Mouse (Mus musculus) cerebellum, adult 11-12 months (tissue): ENCODE measurements around the gene Sun2.

Source experiments
- DNase-seq: peaks from one replicate; pipeline ENCODE4 v3.0.0; 2022

The Sun2 gene

DNA sequence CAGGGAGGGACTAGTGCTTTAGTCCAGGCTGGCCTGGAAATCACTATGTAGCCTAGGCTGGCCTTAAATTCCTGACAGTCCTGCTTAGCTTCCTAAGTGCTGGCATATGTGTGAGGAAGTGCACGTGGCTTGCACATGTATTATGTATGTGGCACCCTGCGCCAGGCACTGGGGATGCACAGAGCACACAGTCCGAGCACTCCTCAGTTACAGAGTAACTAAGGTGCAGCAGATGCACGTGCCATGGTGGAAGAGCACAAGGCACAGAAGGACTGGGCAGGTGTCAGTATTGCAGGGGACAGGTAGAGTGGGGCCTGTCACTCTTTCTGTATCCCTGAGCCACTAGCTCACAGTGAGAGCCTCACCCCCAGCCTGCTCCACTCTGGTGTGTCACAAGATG lies 12.8 kb upstream of the Sun2 start:
- no peak for DNase-seq

DNA sequence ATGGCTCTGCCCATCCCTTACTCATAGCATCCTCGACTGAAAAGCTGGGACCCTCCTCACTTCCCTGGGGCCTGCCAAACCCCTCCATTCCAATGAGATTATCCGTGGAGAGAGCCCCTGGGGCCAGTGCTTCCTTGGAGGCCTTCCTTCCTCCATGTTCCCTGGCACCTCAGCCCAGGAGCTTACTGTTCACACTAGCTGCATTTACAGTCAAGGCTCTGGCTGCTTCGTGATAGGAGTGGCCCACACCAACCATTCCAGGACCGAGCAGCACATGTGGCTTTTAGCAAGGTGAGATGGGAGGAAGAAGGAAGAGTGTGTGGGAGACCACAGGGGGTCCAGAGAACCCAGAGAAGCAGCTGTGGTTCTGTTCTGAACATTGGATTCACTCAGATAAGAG lies 11.5 kb upstream of the Sun2 start:
- DNase-seq, result no peak

DNA sequence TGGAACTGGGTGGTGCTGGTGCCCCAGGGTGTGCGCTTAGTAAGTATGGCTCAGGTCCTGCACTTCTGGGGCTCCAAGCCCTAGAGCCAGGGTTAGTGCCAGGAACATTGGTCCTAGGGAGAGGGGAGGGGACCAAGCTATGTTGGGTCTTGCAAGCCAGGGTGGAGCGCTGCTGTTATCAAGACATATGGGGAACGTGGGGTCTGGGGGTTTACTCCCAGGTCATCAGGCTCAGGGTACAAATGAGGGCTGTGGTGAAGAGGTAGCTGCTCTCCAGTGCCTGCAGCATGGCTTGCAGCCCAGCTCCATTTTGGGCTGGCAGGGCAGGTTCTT lies 11.1 kb upstream of the Sun2 start:
- no peak for DNase-seq

DNA sequence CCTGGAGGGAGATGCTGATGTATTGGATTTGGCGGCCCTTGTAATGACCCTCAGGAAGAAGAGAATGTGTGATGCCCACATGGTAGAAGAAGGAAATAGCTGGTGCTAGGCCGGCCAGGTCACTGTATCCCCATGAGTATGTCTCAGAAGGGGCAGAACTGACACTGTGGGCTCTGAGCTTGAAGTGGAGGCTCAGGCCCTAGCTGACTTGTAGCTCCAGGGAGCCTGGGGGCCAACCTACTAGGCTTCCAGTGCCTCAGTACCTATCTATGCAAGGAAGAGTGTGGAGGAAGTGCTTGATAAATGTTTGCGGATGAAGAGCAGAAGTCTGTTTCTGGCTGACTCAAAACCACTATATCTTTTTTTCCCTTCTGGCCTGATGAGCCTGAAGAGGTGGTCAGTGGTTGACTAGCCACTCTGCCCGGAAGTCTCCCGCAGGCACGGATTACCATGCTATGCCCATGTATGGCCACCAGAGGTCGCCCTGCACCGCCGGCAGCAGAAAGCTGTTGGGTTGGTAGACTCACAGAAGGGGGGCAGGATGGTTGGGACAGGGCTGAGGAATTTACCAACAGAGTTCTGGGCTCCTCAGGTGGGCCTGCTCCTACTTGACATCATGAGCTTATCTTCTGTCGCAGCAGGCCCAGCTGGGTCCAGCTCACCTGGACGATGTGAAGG lies 10.5 kb upstream of the Sun2 start:
- peak; percentile 80 for DNase-seq

DNA sequence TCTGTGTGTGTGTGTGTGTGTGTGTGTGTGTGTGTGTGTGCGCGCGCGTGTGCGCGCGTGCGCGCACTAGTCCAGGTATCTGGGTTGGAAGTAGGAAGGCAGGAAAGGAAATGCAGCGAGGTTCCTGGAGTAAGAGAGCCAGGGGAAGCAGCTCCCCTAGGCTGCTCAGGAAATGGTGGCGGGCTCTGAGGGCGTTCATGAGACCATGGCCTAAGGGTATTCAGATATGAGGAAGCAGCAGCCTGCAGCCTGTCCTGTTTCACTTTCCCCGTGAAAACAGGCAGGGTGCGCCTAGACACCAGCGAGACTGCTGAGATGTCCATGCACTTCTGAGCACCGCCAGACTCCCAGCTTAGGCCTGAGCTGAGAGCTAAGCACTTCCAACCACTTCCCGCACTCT lies 9.4 kb upstream of the Sun2 start:
- DNase-seq, result no peak

DNA sequence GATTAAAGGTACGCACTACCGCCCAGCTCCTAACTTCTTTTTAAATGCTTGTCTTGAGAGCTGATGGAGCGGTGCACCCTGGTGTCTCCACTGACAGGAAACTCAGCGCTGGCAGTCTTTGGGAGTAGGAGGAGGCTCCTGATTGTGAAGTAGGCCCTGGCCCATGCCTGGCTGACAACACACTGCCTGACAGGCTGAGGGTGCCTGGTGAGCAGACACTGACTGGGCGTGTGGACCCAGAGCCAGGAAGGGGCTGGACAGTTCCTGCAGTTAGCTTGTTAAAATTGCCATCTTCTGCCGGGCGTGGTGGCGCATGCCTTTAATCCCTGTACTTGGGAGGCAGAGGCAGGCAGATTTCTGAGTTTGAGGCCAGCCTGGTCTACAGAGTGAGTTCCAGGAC lies 7.9 kb upstream of the Sun2 start:
- no peak for DNase-seq

DNA sequence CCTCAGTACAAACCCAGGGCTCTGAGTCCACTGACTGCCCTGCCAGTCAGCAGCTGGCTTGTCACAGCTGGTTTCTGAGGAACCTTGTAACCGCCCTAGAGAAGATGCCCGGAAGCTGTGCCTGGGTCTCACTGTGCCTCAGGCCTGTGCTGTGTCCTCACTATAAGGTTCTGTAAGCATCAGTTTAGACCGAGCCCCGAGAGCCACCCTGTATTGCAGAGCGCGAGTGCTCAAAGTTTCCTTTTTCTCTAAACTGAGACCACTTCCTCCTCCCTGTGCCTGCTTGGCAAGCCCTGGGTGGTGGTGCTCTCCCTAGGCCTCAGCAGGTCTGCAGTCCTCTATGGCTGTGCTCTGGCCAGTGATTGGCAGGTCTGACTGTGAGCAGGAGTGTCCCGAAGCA lies 6.8 kb upstream of the Sun2 start:
- no peak for DNase-seq

DNA sequence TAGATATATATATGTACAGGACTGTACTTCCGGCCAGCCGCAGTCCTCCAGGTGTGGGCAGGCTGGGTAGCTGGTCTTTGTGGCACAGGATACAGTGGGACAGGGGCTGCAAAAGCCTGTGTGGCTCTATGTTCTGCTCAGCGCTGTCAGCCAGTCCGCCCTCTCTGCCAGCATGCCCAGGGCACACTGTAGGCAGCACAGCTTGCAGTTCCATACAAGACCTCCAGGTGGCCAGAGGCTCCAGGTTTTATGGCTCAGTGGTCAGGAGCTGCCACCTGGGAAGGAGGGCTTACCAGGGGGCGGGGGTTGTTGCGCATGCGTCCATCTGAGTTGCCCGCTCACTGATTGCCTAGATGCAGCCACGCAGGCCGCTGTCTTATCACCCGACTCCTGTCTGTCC lies 5.7 kb upstream of the Sun2 start:
- no peak for DNase-seq

DNA sequence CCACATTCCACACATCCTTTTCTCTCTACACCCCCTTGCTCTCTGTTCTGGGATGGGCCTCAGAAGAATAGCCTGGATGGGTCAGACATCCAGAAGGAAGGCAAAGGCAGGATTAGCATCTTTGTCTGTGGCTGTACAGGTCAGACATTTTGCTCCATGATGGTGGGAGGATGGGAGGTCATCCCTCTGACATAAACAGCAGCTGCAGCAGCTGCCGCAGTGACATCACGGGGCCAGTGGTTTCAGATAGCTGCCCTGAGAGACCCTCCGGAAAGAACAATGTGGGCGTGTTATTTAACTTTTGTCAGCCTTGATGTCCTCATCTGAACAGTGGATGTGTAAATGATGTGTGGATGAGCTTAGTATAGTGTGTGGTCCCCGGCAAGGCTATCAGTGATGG lies 3.5 kb upstream of the Sun2 start:
- no peak for DNase-seq

DNA sequence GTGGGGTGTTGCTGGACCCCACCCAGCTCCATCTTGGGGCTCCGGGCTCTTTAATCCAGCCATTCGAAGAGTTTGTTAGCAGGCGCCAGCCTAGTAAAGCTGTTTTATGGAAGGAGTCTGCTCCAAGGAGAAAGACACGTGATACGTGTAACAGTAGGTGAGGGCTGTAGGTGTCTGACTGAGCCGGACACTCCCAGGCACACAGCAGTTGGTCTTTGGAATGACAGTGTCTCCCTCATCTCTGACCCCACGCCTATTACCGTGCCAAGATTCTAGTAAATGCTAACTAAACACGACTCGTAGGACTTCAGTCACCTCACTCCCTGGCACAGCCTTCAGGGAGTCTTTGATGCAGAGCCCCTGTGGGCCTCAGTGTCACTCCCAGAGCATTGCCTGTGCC lies 3.0 kb upstream of the Sun2 start:
- no peak for DNase-seq

DNA sequence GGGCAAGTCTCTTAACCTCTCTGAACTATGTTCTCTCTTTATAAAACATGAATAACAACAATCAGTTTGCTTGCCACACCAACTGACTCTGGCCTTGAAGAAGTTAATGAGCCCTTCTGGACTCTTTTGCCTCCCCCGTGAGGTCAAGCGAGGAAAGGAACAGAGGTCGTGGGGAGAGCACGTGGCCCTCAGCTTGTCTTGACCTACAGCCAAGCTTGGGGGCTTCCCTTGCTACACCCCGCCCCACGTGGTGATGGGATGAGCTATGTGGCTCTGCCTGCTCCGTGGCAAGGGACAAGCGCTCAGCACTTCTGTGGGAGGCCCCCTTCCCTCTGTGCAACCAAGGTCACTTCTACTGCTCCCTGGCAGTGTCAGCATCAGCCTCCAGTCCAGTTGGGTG lies 2.4 kb upstream of the Sun2 start:
- no peak for DNase-seq

DNA sequence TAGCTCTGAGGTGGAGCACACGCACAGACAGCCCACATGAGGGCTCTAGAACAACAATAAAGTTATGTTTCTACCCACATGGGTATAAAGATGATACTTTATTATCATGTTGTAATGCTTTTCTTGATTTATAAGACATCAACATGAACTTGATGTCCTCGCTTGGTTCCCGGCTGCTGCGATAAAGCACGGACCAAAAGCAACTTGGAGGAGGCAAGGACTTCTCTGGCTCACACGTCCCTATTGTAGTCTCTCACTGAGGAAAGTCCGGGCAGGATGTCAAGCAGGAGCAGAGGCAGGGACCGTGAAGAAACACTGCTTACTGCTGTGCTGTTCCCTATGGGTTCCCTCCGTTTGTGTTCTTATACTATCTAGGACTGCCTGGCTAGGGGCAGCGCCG lies 1.7 kb upstream of the Sun2 start:
- no peak for DNase-seq

DNA sequence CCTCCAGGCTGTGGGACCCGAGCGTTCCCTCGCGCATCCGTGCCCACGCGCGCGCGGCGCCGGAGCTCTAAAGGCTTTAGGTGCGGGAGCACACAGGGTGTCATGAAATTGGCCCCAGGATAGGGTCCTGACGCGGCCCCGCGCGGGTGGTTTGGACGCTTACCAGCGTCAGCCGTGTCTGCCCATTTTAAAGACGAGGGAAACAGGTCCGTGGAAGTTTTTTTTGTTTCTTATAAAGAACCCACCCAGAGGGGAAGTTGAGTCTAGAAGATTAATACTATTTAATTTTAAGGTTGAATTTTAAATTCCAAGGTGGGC lies 329 bp upstream of the Sun2 start:
- DNase-seq, result no peak

DNA sequence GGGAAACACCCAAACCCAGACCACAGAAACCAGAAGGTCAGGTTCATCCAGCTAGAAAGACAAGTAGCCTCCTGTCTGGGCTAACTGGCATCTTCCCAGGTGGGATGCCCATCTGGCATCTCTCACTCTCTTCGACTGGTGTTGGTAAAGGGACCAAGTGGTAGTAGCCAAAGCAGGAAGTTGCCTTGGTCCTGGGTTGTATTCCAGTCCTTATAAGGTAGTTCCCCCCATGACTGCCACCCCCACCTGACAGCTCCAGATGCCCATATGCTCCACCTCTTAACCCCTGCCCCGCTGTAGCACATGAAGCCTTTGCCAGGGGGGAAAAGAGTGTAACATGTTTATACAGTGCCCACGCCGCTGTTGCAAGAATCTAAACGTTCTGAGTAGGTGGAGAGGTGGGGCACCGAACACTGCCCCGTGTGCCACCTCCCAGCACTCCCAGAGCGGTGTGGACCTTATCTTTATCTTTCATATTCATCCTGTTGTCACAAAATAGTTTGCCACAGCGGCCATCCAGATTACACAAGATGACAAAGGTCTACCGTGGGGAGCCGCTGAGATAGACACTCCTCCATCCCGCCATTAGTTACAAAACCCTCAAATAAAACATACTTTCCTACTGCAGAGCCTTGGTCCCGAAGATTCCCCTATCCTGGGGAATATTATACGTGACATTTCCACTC lies 1.0 kb downstream of the Sun2 start:
- no peak for DNase-seq

DNA sequence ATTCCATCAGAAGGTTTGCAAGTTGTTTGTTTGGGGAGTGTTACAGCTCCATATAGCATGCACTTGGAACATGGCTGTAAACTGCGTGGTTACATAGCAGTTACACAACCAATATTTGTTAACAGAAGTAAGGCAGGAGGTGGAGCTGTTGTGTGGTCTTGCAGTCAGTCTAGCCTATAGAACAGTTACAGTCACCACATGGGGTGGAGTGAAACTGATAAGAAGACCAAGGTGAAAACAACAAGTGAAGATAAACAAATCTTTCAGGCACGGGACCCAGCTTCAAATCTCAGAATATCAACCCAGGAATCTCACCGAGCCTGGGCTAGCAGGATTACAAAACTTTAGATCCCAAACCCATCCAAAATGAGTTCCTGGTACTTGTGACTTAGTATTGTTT lies 1.6 kb downstream of the Sun2 start:
- DNase-seq, result no peak

DNA sequence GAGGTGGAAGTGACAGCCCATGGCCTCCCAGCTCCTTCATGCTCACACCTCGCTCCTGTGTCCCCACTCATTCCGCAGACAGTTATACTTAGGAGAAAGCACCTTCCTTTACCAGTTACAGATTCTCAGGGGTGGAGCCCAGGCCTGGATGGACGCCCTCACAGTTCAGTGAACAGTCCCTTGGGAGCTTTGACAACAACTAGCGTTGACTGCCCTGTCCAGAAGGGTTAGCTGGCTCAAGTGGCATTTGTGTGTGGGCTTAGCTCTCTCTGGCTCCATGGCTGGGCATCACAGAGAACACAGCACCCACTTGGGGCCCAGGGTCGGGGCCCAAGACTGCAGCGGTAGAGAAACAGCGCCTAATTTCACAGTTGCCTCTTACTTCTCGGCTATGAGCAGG lies 8.0 kb downstream of the Sun2 start:
- DNase-seq, result no peak

DNA sequence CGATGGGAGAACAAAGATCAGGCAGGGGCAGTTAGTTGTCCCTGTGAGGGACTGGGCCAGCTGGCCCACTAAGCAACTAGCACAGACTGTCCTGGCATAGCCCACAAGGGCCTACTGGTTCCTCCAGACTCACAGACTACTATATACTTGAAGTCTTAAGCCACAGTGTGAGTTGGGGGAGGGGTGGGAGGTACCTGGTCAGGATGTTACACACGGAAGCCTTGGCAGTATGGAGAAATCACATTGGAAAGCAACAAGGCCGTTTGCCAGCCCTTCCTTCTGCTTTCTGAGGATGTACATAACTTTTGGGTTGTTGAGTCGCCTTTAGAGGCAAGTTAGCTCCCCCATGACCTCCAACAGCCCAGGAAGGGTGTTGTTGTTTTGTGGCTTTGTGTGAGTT lies 8.7 kb downstream of the Sun2 start:
- no peak for DNase-seq

DNA sequence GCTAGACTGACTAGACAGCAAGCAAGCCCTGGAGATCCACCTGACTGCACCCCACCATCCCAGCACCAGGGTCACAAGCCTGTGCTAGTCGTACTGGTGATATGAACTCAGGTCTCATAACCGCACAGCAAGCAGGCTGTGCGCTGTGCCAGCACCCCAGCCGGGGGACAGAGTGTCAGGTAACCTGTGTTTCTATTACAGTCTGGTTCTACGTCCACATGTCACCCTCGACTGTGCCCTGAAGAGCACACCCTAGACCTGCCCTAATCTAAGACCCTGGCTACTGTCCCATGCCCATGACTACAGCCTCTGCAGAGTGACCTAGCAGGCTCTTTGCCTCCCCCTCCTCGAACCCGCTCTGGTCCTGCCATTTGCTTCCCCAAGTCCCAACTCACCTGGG lies 9.1 kb downstream of the Sun2 start:
- DNase-seq, result no peak

DNA sequence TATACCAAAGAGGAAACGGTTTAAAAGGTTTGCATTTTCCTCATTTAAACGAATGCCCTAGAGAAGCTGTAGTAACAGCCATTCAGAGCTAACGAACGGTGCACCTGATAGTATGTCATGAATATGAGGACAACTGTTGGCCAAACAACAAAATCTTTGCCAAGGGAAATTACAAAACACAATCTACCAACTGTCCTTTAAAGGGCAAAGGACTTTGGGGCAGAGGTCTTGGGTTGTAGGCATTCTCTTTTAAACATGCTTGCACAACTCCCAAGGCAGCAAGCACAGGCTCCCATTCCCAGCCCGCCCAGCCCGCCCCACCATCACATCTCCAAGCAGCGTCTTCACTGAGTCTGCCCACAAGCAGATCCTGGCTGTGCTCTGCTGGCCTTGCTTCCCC lies 10.8 kb downstream of the Sun2 start:
- DNase-seq, result no peak

DNA sequence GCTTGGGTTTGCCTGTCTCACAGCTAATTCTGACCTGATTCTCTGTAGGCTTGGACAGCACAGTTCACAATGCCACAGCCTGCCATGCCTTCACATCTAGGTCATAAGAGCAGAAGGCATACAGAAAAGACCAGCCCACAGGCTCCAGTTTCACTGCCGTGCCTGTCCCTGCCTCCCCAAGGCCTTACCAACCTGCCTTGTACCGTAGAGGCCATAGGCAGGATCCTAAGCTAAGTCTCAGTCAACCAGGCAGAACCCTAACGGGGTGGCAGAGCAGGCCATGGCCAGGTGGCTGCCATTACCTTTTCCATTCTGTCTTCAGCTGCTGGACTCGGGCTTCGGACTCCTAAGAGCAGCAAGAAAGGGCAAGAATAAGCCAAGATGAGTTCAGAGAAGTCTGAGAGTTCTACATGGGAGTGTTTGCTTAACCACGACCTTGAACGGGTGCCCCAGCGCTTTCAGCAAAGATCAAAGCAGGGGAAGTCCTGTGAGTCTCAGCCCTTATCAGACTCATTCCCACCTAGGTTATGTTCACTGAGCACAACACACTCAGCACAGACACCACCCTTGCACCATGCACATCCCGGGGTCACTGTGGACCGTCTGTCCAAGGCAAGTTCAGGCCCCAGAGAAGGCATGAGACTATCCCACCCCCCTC lies 13.5 kb downstream of the Sun2 start:
- no peak for DNase-seq

DNA sequence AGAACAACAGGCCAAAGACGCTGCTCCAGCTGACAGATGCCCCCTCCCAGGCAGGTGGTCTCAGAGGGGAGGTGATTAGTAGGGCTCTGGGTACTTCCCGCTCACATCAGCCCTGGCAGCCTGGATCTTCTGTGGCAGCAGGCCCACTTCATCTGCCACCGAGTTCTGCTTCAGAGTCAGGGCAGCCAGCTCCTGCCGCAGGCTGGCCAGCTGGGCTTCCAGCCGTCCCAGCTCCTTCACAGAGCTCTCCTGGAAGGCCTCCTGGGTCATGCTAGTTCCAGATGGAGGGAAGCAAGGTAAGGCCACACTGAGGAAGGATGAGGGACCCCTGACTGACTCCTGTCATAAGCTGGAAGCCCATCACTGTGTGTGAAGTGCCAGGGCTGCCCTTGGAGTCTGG lies 14.0 kb downstream of the Sun2 start:
- no peak for DNase-seq

DNA sequence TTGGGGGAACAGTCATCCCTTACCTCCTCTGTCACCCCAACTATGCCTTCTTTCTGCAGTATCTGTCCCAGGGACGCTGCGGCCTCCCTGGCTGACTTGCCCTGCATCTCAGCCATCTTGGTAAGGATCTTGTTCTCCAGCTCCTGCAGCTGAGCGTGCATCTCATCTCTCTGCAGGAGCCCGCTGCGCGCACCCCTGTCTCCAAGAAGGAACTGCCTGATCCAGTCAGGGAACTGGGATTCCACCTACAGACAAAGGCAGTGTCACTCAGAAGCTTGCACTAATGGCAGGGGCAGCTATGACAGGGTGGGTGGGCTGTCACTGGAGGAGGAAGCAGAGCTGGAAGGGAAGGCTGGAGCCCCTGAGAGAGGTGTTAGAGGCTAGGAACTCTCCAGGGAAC lies 14.5 kb downstream of the Sun2 start:
- no peak for DNase-seq

DNA sequence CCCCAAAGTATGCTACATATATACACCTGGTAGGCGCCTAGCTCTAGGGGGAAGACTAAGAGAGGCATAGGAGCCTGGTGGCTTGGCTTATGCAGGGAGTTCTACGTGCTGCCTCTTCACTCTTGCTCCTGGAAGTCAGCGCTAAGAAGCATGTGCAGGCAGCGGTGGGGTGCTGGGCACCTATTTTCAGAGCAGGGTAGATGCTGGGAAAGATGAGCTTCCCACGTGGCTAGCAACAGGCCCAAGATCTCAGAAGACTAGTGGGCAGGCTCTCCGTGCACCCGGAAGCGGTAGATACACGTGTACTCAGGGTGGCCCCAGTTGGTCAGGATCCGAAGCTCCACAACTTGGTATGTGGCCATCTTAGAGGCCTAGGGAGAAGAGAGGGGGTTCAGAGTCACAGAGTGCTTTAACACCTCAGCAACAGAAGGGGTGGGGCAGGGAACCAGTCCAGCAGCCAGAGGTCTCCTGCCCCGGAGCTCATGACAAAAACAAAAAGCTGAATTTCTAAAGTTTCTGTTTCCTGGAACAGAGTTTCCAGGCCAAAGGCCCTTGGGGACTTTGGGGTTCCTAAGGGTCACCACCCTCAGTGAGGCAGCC lies 17.0 kb downstream of the Sun2 start:
- no peak for DNase-seq

DNA sequence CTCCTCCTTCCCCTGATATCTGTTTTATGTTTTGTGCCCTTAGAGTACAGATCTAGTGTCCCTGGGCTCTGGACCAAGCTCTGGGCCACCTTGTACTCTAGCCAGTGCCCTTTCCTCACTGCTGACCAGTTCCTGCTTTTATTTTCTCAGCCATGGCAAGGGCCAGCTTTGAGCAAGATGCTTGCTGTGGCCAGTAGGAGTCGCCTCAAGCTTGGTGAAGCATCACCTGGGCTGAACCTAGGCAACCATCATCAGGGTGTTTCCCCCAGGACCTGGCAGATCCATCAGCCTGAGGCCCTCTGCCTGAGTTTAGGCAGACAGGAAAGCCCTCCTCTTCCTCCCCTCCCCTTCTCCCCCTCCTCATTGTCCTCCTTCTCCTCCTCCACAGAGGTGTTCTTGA lies 18.9 kb downstream of the Sun2 start:
- DNase-seq, result no peak

DNA sequence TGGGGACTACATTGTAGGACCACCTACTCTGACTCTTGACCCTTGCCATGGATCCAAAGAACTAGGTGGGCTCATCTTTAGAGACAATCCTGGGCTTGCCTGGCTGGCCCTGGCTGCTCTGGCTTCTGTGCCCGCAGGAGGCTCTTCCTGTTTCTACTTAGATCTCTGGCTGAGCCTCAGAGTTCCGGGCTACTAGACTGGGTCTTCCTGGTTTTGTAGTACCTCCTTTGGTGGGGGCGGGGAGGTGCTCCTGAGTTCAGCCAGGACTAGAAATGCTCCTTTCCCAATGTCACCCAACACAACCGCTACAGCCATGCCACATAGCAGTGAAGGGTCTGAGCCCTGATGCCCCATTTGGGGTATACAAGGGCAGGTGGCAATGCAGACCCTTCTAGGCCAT lies 21.5 kb downstream of the Sun2 start:
- DNase-seq, result no peak
